Mouse (Mus musculus) lung, adult 2 months (tissue): Measurements from ENCODE around the gene Negr1.

Source experiments
- CTCF ChIP-seq: fragments of 200-500 bp; IDR thresholded peaks from 2 replicates; pipeline ENCODE4 v1.5.1; 2011; ENCODE audit warnings: mild to moderate bottlenecking, low read length, control low read depth; ENCODE audit not compliant: insufficient read depth
- POLR2A ChIP-seq: fragments of 200-500 bp; IDR thresholded peaks from 2 replicates; pipeline ENCODE4 v1.6.1; 2011; ENCODE audit warnings: low read depth, mild to moderate bottlenecking, control low read depth, low read length, borderline replicate concordance; ENCODE audit errors: extremely low read depth

DNA sequence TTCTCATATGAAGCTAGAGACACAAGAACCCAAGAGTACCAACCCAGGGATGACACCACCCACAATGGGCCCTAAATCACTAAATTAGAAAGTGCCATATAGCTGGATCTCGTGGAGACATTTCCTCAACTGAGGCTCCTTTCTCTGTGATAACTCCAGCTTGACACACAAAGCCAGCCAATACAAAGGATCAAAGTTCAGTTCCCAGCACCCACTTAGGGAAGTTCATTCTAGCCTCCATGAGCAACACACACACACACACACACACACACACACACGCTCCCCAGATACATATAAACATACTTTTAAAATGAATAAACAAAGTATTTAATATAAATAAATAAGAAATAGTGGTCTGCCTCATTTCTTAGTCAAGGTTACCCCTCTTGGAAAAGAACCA, 369.4 kb downstream of the Negr1 start:
- TF ChIP-seq CTCF, result no peak
- TF ChIP-seq POLR2A, result no peak
